In the genomic region with DNA sequence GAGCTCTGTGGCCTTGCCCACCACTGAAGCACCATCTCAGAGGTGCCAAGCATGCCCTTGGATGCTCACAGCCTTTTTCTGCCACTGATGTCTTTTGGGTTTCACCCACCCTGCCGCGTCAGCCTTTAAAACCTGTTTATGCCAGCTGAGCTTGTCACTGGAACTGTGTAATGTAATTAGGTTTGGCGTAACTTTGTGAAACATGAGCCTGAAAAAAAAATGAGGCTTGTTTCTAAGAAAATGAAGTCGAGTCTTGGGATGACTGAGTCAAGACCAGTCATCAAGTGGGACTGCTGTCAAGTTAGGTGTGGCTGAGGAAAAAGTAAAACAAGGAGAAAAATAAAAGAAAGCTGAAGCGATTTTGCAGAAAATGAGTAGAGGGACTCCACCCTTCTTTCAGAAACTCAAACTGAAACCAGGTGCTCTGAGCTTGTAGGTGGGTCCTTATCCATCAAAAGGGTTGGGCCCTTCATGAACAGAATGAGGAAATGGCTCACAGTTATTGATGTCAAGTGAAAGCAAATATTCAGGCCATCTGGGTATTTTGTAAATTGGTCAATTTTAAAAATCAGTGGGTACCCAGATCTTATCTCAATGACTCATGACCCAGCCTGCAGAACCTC, we compare ENCODE assay signal across 26 mouse cellular contexts.
DNase-seq lines count a peak whose midpoint lies in the region; ATAC-seq and TF ChIP-seq lines count a peak whose summit lies in the region.
"Had no signal": no experiment of that assay in that cellular context is flagged by ENCODE, and none has a peak within 500 bp of the region (broad histone marks: within the 10 kb centered on the region; RNA-seq: fewer than 3 reads in every experiment).

No protein-coding gene starts in this region.

- no peak overlapping the region for H3K4me2 ChIP-seq in embryonic facial prominence, embryonic 14.5 days (ENCODE audit: low read depth, low read length)
- H3K4me2 ChIP-seq in stomach, postnatal 0 days (replicated peaks; ENCODE audit: low read depth): no peak overlapping the region
- H3K4me2 ChIP-seq: heart, embryonic 15.5 days; kidney, embryonic 15.5 days; limb, embryonic 13.5 days; liver, embryonic 11.5 days; lung, embryonic 15.5 days; midbrain, embryonic 11.5 days had no signal

- H3K9ac ChIP-seq in embryonic facial prominence, embryonic 14.5 days (ENCODE audit: low read depth, low read length): no peak overlapping the region
- H3K9ac ChIP-seq in stomach, postnatal 0 days (ENCODE audit: low read length): no peak overlapping the region
- H3K9ac ChIP-seq: heart, embryonic 15.5 days; kidney, embryonic 15.5 days; limb, embryonic 13.5 days; lung, embryonic 15.5 days had no signal

- ATAC-seq in embryonic facial prominence, embryonic 14.5 days (ENCODE audit: low read depth): no peak
- peak; percentile 58; the same call in 1 of the 2 replicates for ATAC-seq in stomach, postnatal 0 days (ENCODE audit: low FRiP score, low TSS enrichment)
- ATAC-seq: forebrain, embryonic 16.5 days; hindbrain, embryonic 16.5 days had no signal

- peak; percentile 72 for DNase-seq in NIH3T3 (ENCODE audit: low read depth)
- peak; percentile 50 for DNase-seq in embryonic facial prominence, embryonic 14.5 days (ENCODE audit: low spot score)
- no peak for DNase-seq in limb, embryonic 10.5 days (ENCODE audit: low spot score)
- DNase-seq in stomach, postnatal 0 days (ENCODE audit: low spot score): no peak
- DNase-seq in urinary bladder, adult 18-20 months (ENCODE audit: low spot score in 2 of 2): no peak
- no peak for DNase-seq in frontal cortex, adult 2 months (ENCODE audit: extremely low spot score in 1 of 2, low spot score in 1 of 2)
- DNase-seq in neural tube, embryonic 10.5 days (ENCODE audit: extremely low spot score, low spot score): no peak
- DNase-seq: adrenal gland, adult 8-10 months; cerebellum, adult 2 months; cerebellum, postnatal 14 days; gastrocnemius, postnatal 25 days; kidney, adult 18-20 months; kidney, postnatal 25 days; layer of hippocampus, postnatal 36 days; thymus, adult 18-20 months; thymus, postnatal 25 days had no signal

- H3K9me3 ChIP-seq in embryonic facial prominence, embryonic 14.5 days (ENCODE audit: control insufficient read depth, low read length): no peaks in the 10 kb centered on the region
- no peaks in the 10 kb centered on the region for H3K9me3 ChIP-seq in limb, embryonic 10.5 days (replicated peaks)
- H3K9me3 ChIP-seq in stomach, postnatal 0 days (ENCODE audit: control insufficient read depth, low read length): no peaks in the 10 kb centered on the region
- H3K9me3 ChIP-seq: heart, embryonic 10.5 days; heart, embryonic 15.5 days; kidney, embryonic 15.5 days; limb, embryonic 13.5 days; lung, embryonic 15.5 days had no signal

- WGBS in embryonic facial prominence, embryonic 14.5 days: 35% methylated on average over 5 of the region's 5 CpGs
- WGBS in limb, embryonic 10.5 days: 75% methylated on average over 5 of the region's 5 CpGs
- 44% methylated on average over 5 of the region's 5 CpGs for WGBS in stomach, postnatal 0 days

- TF ChIP-seq EP300 in stomach, postnatal 0 days (optimal IDR thresholded peaks at IDR 0.05): no peak

- H3K4me3 ChIP-seq in embryonic facial prominence, embryonic 14.5 days (ENCODE audit: low read depth, low read length): no peak overlapping the region
- H3K4me3 ChIP-seq in limb, embryonic 10.5 days: no peak overlapping the region
- H3K4me3 ChIP-seq in stomach, postnatal 0 days (ENCODE audit: low read depth, low read length): no peak overlapping the region
- H3K4me3 ChIP-seq: heart, embryonic 10.5 days; heart, embryonic 15.5 days; kidney, embryonic 15.5 days; layer of hippocampus, adult 2 months; limb, embryonic 13.5 days; lung, embryonic 15.5 days had no signal

- H3K27me3 ChIP-seq in embryonic facial prominence, embryonic 14.5 days (replicated peaks; ENCODE audit: control insufficient read depth, insufficient read depth, low read length): no peaks in the 10 kb centered on the region
- no peaks in the 10 kb centered on the region for H3K27me3 ChIP-seq in limb, embryonic 10.5 days (ENCODE audit: low read depth, poor library complexity, severe bottlenecking)
- no peaks in the 10 kb centered on the region for H3K27me3 ChIP-seq in stomach, postnatal 0 days (ENCODE audit: control insufficient read depth, insufficient read depth, low read length)
- H3K27me3 ChIP-seq: kidney, embryonic 15.5 days; lung, embryonic 15.5 days had no signal

- no peak overlapping the region for H3K27ac ChIP-seq in embryonic facial prominence, embryonic 14.5 days (replicated peaks; ENCODE audit: low read depth, low read length)
- H3K27ac ChIP-seq in limb, embryonic 10.5 days: 0 out of 2 replicates have a peak overlapping the region, but pooled peaks have one; percentile 42
- peak overlapping the region; percentile 78 for H3K27ac ChIP-seq in stomach, postnatal 0 days (replicated peaks)
- H3K27ac ChIP-seq: heart, embryonic 10.5 days; heart, embryonic 15.5 days; kidney, embryonic 15.5 days; layer of hippocampus, adult 2 months; limb, embryonic 13.5 days; lung, embryonic 15.5 days had no signal

- 0 out of 2 replicates have a peak, but pooled peaks cover 15% of the 10 kb centered on the region for H3K4me1 ChIP-seq in embryonic facial prominence, embryonic 14.5 days (ENCODE audit: control insufficient read depth, insufficient read depth, low read length)
- H3K4me1 ChIP-seq in limb, embryonic 10.5 days: peaks cover 12% of the 10 kb centered on the region; the same call in 1 of the 2 replicates
- no peaks in the 10 kb centered on the region; the same call in 1 of the 2 replicates for H3K4me1 ChIP-seq in stomach, postnatal 0 days (replicated peaks; ENCODE audit: control insufficient read depth, insufficient read depth)

- TF ChIP-seq CTCF in stomach, postnatal 0 days (IDR thresholded peaks at IDR 0.05; ENCODE audit: low read depth): no peak

- no peaks in the 10 kb centered on the region for H3K36me3 ChIP-seq in embryonic facial prominence, embryonic 14.5 days (ENCODE audit: control insufficient read depth, insufficient read depth, low read length)
- no peaks in the 10 kb centered on the region for H3K36me3 ChIP-seq in limb, embryonic 10.5 days
- no peaks in the 10 kb centered on the region for H3K36me3 ChIP-seq in stomach, postnatal 0 days (ENCODE audit: control insufficient read depth, insufficient read depth, low read length)
- H3K36me3 ChIP-seq: heart, embryonic 10.5 days; heart, embryonic 15.5 days; limb, embryonic 13.5 days; lung, embryonic 15.5 days had no signal

Comparison
In these comparisons a context has a peak if more than half of its experiments do, and no peak if none do; other contexts are left out.
1. DNase-seq: peak in NIH3T3 (single experiment) and embryonic facial prominence, embryonic 14.5 days (single experiment); none in limb, embryonic 10.5 days (single experiment), stomach, postnatal 0 days (single experiment), urinary bladder, adult 18-20 months (0 of 2), frontal cortex, adult 2 months (0 of 2) and neural tube, embryonic 10.5 days (single experiment).